Mouse (Mus musculus) thymus, adult 18-20 months (tissue): Measurements from ENCODE around the gene Scarb1.

ENCODE experiments used
- DNase-seq, 2 experiments: peaks; one replicate each; pipeline ENCODE4 v3.0.0; 2022; ENCODE audit warnings: mixed read lengths in 2 of 2

The Scarb1 gene

DNA sequence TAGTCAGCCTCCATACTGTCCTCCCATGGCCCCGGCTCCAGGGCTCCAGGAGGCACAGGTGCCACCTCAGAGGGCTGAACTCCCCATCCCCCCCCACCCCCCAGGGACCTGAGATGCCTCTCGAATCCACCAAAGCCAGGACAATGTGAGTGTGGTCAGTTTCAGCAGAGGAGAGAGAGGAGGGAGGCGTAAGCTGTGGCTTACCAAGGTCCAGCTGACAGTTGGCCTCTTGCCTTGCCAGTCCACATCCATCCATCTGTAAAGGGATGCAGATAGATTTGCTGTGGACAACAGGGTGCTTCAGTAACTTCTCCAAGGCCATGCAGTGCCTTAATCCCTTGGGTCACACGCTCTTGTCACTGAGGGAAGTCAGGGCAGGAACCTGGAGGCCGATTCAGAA is 110.4 kb downstream of the Scarb1 start:
- DNase-seq = no peak

DNA sequence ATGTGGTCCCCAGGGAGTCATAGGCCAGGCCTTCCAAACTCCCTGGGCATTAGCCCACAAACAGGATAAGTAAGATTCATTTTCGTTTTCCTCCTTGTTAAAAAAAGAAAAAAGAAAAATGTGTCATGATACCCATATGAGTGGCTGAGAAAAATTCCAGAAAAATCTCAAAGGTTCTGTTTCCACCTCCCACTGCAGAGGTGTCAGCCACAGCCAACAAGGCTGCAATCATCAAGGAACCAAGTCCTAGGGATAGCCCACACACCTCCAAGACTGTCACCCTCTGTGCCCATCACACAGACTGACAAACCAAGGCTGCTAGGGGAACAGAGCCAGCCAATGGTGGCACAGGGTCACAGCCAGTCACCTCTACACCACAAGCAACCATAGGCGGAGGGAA is 111.8 kb downstream of the Scarb1 start:
- DNase-seq = no peak

DNA sequence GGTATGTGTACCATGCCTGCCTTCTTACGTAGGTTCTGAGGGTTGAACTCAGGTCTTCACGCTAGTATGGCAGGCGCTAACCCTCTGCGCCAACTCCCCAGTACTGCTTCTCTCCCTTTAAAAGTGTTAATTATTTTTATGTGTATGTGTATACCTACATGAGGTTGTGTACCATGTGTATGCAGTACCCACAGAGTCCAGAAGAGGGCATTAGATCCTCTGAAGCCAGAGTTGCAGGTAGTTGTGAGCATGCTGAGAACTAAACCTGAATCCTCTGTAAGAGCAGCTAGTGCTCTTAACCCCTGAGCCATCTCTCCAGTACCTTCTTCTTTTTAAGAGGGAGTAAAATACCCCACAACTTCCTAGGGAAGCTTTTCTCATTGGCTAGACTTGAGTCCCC is 113.2 kb downstream of the Scarb1 start:
- DNase-seq = no peak
